ENCODE assay signal across 11 mouse cellular contexts in genomic region chr2:174344996-174345395, GRCm38 (mm10). TPM values are rescaled to one million over a fixed set of nuclear protein-coding genes. Genes with fewer than 3 reads are reported as not detected.
DNase-seq lines count a peak whose midpoint lies in the region; ATAC-seq lines count a peak whose summit lies in the region.
"Had no signal": no experiment of that assay in that cellular context is flagged by ENCODE, and none has a peak within 500 bp of the region (broad histone marks: within the 10 kb centered on the region; RNA-seq: fewer than 3 reads in every experiment).

No protein-coding gene starts in this region.

- 92% methylated on average over 16 of the region's 16 CpGs for WGBS in heart, embryonic 12.5 days
- WGBS in liver, embryonic 11.5 days: 92% methylated on average over 16 of the region's 16 CpGs
- WGBS in liver, embryonic 12.5 days (ENCODE audit: insufficient replicate concordance): 90% methylated on average over 16 of the region's 16 CpGs
- 93% methylated on average over 16 of the region's 16 CpGs for WGBS in embryonic facial prominence, embryonic 15.5 days
- WGBS in neural tube, embryonic 14.5 days: 90% methylated on average over 16 of the region's 16 CpGs

- peaks cover 47% of the 10 kb centered on the region for H3K4me1 ChIP-seq in heart, embryonic 12.5 days (replicated peaks)
- peaks cover 32% of the 10 kb centered on the region for H3K4me1 ChIP-seq in liver, embryonic 11.5 days (replicated peaks; ENCODE audit: control insufficient read depth, insufficient read depth, low read length)
- H3K4me1 ChIP-seq in liver, embryonic 12.5 days: peaks cover 43% of the 10 kb centered on the region
- H3K4me1 ChIP-seq in embryonic facial prominence, embryonic 15.5 days: peaks cover 53% of the 10 kb centered on the region
- peaks cover 30% of the 10 kb centered on the region for H3K4me1 ChIP-seq in neural tube, embryonic 14.5 days (ENCODE audit: control insufficient read depth, insufficient read depth, low read length)

- DNase-seq in heart, postnatal 4 days: no peak
- DNase-seq in liver, embryonic 11.5 days (ENCODE audit: low spot score): no peak
- DNase-seq in right cerebral cortex, postnatal 25 days: no peak
- DNase-seq: adrenal gland, postnatal 14 days; liver, embryonic 13.5 days had no signal

- ATAC-seq in heart, embryonic 12.5 days (ENCODE audit: insufficient number of reproducible peaks, low FRiP score): no peak
- no peak for ATAC-seq in liver, embryonic 11.5 days (replicated peaks; ENCODE audit: low FRiP score)
- ATAC-seq in liver, embryonic 12.5 days: no peak
- ATAC-seq in embryonic facial prominence, embryonic 15.5 days (ENCODE audit: insufficient number of reproducible peaks, low FRiP score, low TSS enrichment, low read depth): no peak
- no peak for ATAC-seq in neural tube, embryonic 14.5 days (ENCODE audit: low read depth)

- peak overlapping the region; percentile 76 for H3K27ac ChIP-seq in heart, embryonic 12.5 days (ENCODE audit: poor library complexity, severe bottlenecking)
- 0 out of 2 replicates have a peak overlapping the region, but pooled peaks have one; percentile 34 for H3K27ac ChIP-seq in liver, embryonic 11.5 days (ENCODE audit: low read depth, low read length)
- no peak overlapping the region for H3K27ac ChIP-seq in liver, embryonic 12.5 days
- 0 out of 2 replicates have a peak overlapping the region, but pooled peaks have one; percentile 80 for H3K27ac ChIP-seq in embryonic facial prominence, embryonic 15.5 days (replicated peaks)
- peak overlapping the region; percentile 44; the same call in 1 of the 2 replicates for H3K27ac ChIP-seq in neural tube, embryonic 14.5 days (ENCODE audit: low read depth, low read length)
- H3K27ac ChIP-seq: liver, embryonic 13.5 days had no signal

- peak overlapping the region; percentile 38; the same call in 1 of the 2 replicates for H3K4me2 ChIP-seq in heart, embryonic 12.5 days
- H3K4me2 ChIP-seq in liver, embryonic 11.5 days: no peak overlapping the region
- no peak overlapping the region for H3K4me2 ChIP-seq in liver, embryonic 12.5 days
- H3K4me2 ChIP-seq in embryonic facial prominence, embryonic 15.5 days (replicated peaks): no peak overlapping the region
- no peak overlapping the region for H3K4me2 ChIP-seq in neural tube, embryonic 14.5 days (ENCODE audit: low read depth, low read length)
- H3K4me2 ChIP-seq: liver, embryonic 13.5 days had no signal

- H3K4me3 ChIP-seq in heart, embryonic 12.5 days: no peak overlapping the region
- H3K4me3 ChIP-seq in liver, embryonic 11.5 days (ENCODE audit: low read depth, low read length): no peak overlapping the region
- H3K4me3 ChIP-seq in liver, embryonic 12.5 days: no peak overlapping the region
- no peak overlapping the region for H3K4me3 ChIP-seq in embryonic facial prominence, embryonic 15.5 days (replicated peaks)
- H3K4me3 ChIP-seq in neural tube, embryonic 14.5 days (ENCODE audit: low read depth, low read length): no peak overlapping the region
- H3K4me3 ChIP-seq: liver, embryonic 13.5 days had no signal

- H3K36me3 ChIP-seq in heart, embryonic 12.5 days: peaks cover 52% of the 10 kb centered on the region
- H3K36me3 ChIP-seq in liver, embryonic 11.5 days (ENCODE audit: control insufficient read depth, insufficient read depth, low read length): peaks cover 27% of the 10 kb centered on the region
- H3K36me3 ChIP-seq in liver, embryonic 12.5 days: peaks cover 70% of the 10 kb centered on the region
- H3K36me3 ChIP-seq in embryonic facial prominence, embryonic 15.5 days: peaks cover 43% of the 10 kb centered on the region
- peaks cover 24% of the 10 kb centered on the region for H3K36me3 ChIP-seq in neural tube, embryonic 14.5 days (ENCODE audit: control insufficient read depth, insufficient read depth, low read length)

- H3K9me3 ChIP-seq in heart, embryonic 12.5 days (replicated peaks): no peaks in the 10 kb centered on the region
- no peaks in the 10 kb centered on the region for H3K9me3 ChIP-seq in liver, embryonic 11.5 days (ENCODE audit: control insufficient read depth, low read length)
- no peaks in the 10 kb centered on the region for H3K9me3 ChIP-seq in liver, embryonic 12.5 days (replicated peaks)
- H3K9me3 ChIP-seq in embryonic facial prominence, embryonic 15.5 days (replicated peaks): no peaks in the 10 kb centered on the region
- no peaks in the 10 kb centered on the region for H3K9me3 ChIP-seq in neural tube, embryonic 14.5 days (ENCODE audit: control insufficient read depth, low read length)
- H3K9me3 ChIP-seq: liver, embryonic 13.5 days had no signal

- 0 out of 2 replicates have a peak overlapping the region, but pooled peaks have one; percentile 55 for H3K9ac ChIP-seq in heart, embryonic 12.5 days
- H3K9ac ChIP-seq in liver, embryonic 11.5 days (ENCODE audit: low read depth, low read length): no peak overlapping the region
- H3K9ac ChIP-seq in liver, embryonic 12.5 days: no peak overlapping the region
- H3K9ac ChIP-seq in embryonic facial prominence, embryonic 15.5 days: no peak overlapping the region
- no peak overlapping the region for H3K9ac ChIP-seq in neural tube, embryonic 14.5 days (replicated peaks; ENCODE audit: low read depth, low read length)
- H3K9ac ChIP-seq: liver, embryonic 13.5 days had no signal

- no peaks in the 10 kb centered on the region for H3K27me3 ChIP-seq in heart, embryonic 12.5 days (replicated peaks)
- H3K27me3 ChIP-seq in liver, embryonic 11.5 days (replicated peaks; ENCODE audit: control insufficient read depth, insufficient read depth, low read length): no peaks in the 10 kb centered on the region
- H3K27me3 ChIP-seq in liver, embryonic 12.5 days (replicated peaks): no peaks in the 10 kb centered on the region
- H3K27me3 ChIP-seq in embryonic facial prominence, embryonic 15.5 days: no peaks in the 10 kb centered on the region
- H3K27me3 ChIP-seq in neural tube, embryonic 14.5 days (ENCODE audit: control insufficient read depth, insufficient read depth, low read length): no peaks in the 10 kb centered on the region
- H3K27me3 ChIP-seq: liver, embryonic 13.5 days had no signal

RNA-seq across cellular contexts. Expression of gene Gm20721, which starts 1.5 kb away (rescaled TPM):
- polyA plus RNA-seq in heart, embryonic 12.5 days (2016; fragmentation: Nextera tagmentation; extraction: Ambion mirVana): 8.9 and 9.8 TPM in 2 replicates
- 1 to 10 TPM; 2.2 to 3.4 TPM for total RNA-seq in heart, postnatal 4 days (2021)
- 7.3 and 7.7 TPM in 2 replicates for polyA plus RNA-seq in liver, embryonic 11.5 days (2014; fragmentation: Nextera tagmentation; extraction: Ambion mirVana)
- polyA plus RNA-seq in liver, embryonic 12.5 days (2016; fragmentation: Nextera tagmentation; extraction: Ambion mirVana): 23.2 and 33.5 TPM in 2 replicates
- 26.0 and 38.6 TPM in 2 replicates for polyA plus RNA-seq in embryonic facial prominence, embryonic 15.5 days (2015; fragmentation: Nextera tagmentation; extraction: Ambion mirVana)
- polyA plus RNA-seq in neural tube, embryonic 14.5 days (2014; fragmentation: Nextera tagmentation; extraction: Ambion mirVana): 10.0 and 11.8 TPM in 2 replicates
- total RNA-seq: midbrain, postnatal 0 days had no signal
- polyA plus RNA-seq: inflammation-experienced regulatory T-cells, adult 6 months had no signal
